Mouse (Mus musculus) megakaryocyte-erythroid progenitor cell, adult 5-6 weeks (primary cell): Measurements from ENCODE around the gene Cd300c. TPM values are rescaled to one million over a fixed set of nuclear protein-coding genes. Genes with fewer than 3 reads are reported as not detected.

Experiments used
- total RNA-seq, 2 experiments: library from RNA; stranded (forward) in 1 of 2; stranded (reverse) in 1 of 2; fragments of 200-1000, 215-1000 nt in 1 of 2; fragments of >200 nt in 1 of 2; fragmentation: Nextera tagmentation in 1 of 2; gene quantifications; 2 replicates each; pipeline ENCODE4 v1.2.3; 2014 to 2017

The Cd300c gene
- total RNA-seq, 2 experiments from 2014 or later, result not detected

Other genes with a start within 250 kb of the Cd300c start
- not detected in 2 replicates for gene Dnaic2, start 241.7 kb downstream of the Cd300c start, total RNA-seq (2014; fragmentation: Nextera tagmentation)
- gene Dnaic2, start 241.7 kb downstream of the Cd300c start, total RNA-seq (2017), result not detected in 2 replicates
- not detected in 2 replicates for gene Kif19a, start 203.8 kb downstream of the Cd300c start, total RNA-seq (2014; fragmentation: Nextera tagmentation)
- not detected in 2 replicates for gene Kif19a, start 203.8 kb downstream of the Cd300c start, total RNA-seq (2017)
- gene Btbd17, start 173.2 kb downstream of the Cd300c start, total RNA-seq (2014; fragmentation: Nextera tagmentation), result not detected in 2 replicates
- not detected in 2 replicates for gene Btbd17, start 173.2 kb downstream of the Cd300c start, total RNA-seq (2017)
- gene Gpr142, start 170.2 kb downstream of the Cd300c start, total RNA-seq (2014; fragmentation: Nextera tagmentation), result not detected in 2 replicates
- not detected in 2 replicates for gene Gpr142, start 170.2 kb downstream of the Cd300c start, total RNA-seq (2017)
- gene Gprc5c, start 118.0 kb downstream of the Cd300c start, total RNA-seq (2014; fragmentation: Nextera tagmentation), result not detected in 2 replicates
- gene Gprc5c, start 118.0 kb downstream of the Cd300c start, total RNA-seq (2017), result not detected in 2 replicates
- gene Cd300a, start 79.1 kb downstream of the Cd300c start, total RNA-seq (2014; fragmentation: Nextera tagmentation), result 0.52 and 1.9 TPM in 2 replicates
- 1.3 and 5.7 TPM in 2 replicates for gene Cd300a, start 79.1 kb downstream of the Cd300c start, total RNA-seq (2017)
- gene Cd300lb, start 34.8 kb downstream of the Cd300c start, total RNA-seq (2014; fragmentation: Nextera tagmentation), result not detected in 2 replicates
- 0.05 TPM in 1 of 2 replicates, not detected in the other for gene Cd300lb, start 34.8 kb downstream of the Cd300c start, total RNA-seq (2017)
- not detected in 2 replicates for gene Cd300ld, start 20.8 kb upstream of the Cd300c start, total RNA-seq (2014; fragmentation: Nextera tagmentation)
- not detected in 2 replicates for gene Cd300ld, start 20.8 kb upstream of the Cd300c start, total RNA-seq (2017)
- not detected in 2 replicates for gene Cd300c2, start 32.7 kb upstream of the Cd300c start, total RNA-seq (2014; fragmentation: Nextera tagmentation)
- not detected in 2 replicates for gene Cd300c2, start 32.7 kb upstream of the Cd300c start, total RNA-seq (2017)
- gene Cd300ld2, start 47.0 kb upstream of the Cd300c start, total RNA-seq (2014; fragmentation: Nextera tagmentation), result not detected in 2 replicates
- gene Cd300ld2, start 47.0 kb upstream of the Cd300c start, total RNA-seq (2017), result not detected in 2 replicates
- gene Cd300ld4, start 57.9 kb upstream of the Cd300c start, total RNA-seq (2014; fragmentation: Nextera tagmentation), result not detected in 2 replicates
- gene Cd300ld4, start 57.9 kb upstream of the Cd300c start, total RNA-seq (2017), result 1.3 TPM in 1 of 2 replicates, not detected in the other
- gene Cd300ld5, start 68.6 kb upstream of the Cd300c start, total RNA-seq (2014; fragmentation: Nextera tagmentation), result not detected in 2 replicates
- 1.3 TPM in 1 of 2 replicates, not detected in the other for gene Cd300ld5, start 68.6 kb upstream of the Cd300c start, total RNA-seq (2017)
- gene Cd300ld3, start 79.3 kb upstream of the Cd300c start, total RNA-seq (2014; fragmentation: Nextera tagmentation), result not detected in 2 replicates
- gene Cd300ld3, start 79.3 kb upstream of the Cd300c start, total RNA-seq (2017), result 1.3 TPM in 1 of 2 replicates, not detected in the other
- not detected in 2 replicates for gene Cd300e, start 93.0 kb upstream of the Cd300c start, total RNA-seq (2014; fragmentation: Nextera tagmentation)
- not detected in 2 replicates for gene Cd300e, start 93.0 kb upstream of the Cd300c start, total RNA-seq (2017)
- gene Rab37, start 122.3 kb upstream of the Cd300c start, total RNA-seq (2014; fragmentation: Nextera tagmentation), result 24.4 and 34.3 TPM in 2 replicates
- gene Rab37, start 122.3 kb upstream of the Cd300c start, total RNA-seq (2017), result 23.5 and 74.4 TPM in 2 replicates
- gene Cd300lf, start 164.8 kb upstream of the Cd300c start, total RNA-seq (2014; fragmentation: Nextera tagmentation), result 2.1 TPM in 1 of 2 replicates, not detected in the other
- gene Cd300lf, start 164.8 kb upstream of the Cd300c start, total RNA-seq (2017), result 1.0 and 3.4 TPM in 2 replicates
- gene Slc9a3r1, start 194.2 kb upstream of the Cd300c start, total RNA-seq (2014; fragmentation: Nextera tagmentation), result 20.4 and 22.2 TPM in 2 replicates
- 25.9 and 28.3 TPM in 2 replicates for gene Slc9a3r1, start 194.2 kb upstream of the Cd300c start, total RNA-seq (2017)
- gene Tmem104, start 218.3 kb upstream of the Cd300c start, total RNA-seq (2014; fragmentation: Nextera tagmentation), result 5.0 and 10.1 TPM in 2 replicates
- 1.8 and 7.9 TPM in 2 replicates for gene Tmem104, start 218.3 kb upstream of the Cd300c start, total RNA-seq (2017)
- gene Nat9, start 218.7 kb upstream of the Cd300c start, total RNA-seq (2014; fragmentation: Nextera tagmentation), result 15.0 and 24.9 TPM in 2 replicates
- gene Nat9, start 218.7 kb upstream of the Cd300c start, total RNA-seq (2017), result 19.4 and 51.5 TPM in 2 replicates